Mouse (Mus musculus): ENCODE measurements around the gene Tmem144.
"Not testable (repeated sequence)": the region's sequence is repeated elsewhere in the genome, so short reads cannot be mapped to it uniquely, and the experiment has no call there.

Gene Tmem144

GRCm38 (mm10) chr3:79809180-79809567 is 43.4 kb downstream of the Tmem144 start:
- DNase-seq (ENCODE audit: low spot score in 2 of 2) = no peak

DNA sequence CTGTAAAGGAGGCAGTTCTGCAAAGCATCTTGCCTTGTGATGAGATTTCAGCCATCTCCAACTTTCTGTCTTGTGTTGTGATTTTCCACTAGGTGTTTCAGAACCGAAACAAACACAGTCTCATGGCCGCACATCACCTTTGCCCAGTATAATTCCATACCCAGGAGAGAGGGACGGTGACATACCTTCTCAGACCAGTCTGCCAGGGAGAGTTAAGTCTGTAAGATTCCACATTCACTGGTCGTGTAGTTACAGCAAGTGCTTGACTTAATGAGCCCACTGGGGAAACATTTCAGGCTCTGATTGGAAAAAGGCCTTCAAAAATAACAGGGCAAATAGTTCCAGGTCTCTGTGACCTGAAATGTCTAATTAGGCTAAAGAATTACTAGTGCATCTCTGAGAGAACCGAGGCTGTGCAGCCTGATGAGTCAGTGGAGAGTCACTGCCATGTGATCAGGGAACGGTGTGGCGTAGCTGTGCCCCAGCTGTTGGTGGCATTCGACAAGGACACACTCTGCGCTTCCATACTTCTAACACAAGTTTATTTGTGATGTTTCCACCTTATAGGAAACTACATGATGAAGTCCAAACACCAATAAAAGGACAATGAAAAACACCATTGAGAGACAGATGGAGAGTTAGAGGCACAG is 43.9 kb downstream of the Tmem144 start:
- DNase-seq (ENCODE audit: low spot score in 2 of 2) = no peak

GRCm38 (mm10) chr3:79800761-79801160 is 51.8 kb downstream of the Tmem144 start:
- not testable (repeated sequence) for DNase-seq (ENCODE audit: low spot score in 2 of 2)

- no peak for DNase-seq (ENCODE audit: low spot score in 2 of 2)
Observed at GRCm38 (mm10) chr3:79792307-79792706, 60.3 kb downstream of the Tmem144 start.

DNA sequence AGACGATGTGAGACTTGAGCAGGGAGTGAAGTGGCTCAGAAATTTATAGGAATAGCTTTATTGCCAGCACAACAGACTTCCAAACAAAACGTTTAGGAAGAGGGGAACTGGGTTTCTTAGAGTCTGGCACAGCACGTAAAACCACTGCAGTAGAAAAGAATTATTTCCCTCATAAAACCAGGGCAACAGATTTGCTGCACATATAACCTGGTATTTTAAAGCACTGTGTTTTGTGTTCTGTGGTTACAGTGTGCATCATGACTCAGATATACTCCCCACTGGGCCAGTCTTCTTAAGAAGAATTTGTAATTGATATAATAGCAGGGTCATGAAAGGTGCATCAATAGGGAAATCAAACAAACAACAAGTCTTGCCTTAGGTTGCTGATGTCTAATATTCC is 62.2 kb downstream of the Tmem144 start:
- DNase-seq (ENCODE audit: low spot score in 2 of 2) = no peak

- no peak for DNase-seq (ENCODE audit: low spot score in 2 of 2)
Observed at GRCm38 (mm10) chr3:79789554-79789953, 63.0 kb downstream of the Tmem144 start.

- DNase-seq (ENCODE audit: low spot score in 2 of 2) = no peak
Observed at GRCm38 (mm10) chr3:79788959-79789358, 63.6 kb downstream of the Tmem144 start.

DNA sequence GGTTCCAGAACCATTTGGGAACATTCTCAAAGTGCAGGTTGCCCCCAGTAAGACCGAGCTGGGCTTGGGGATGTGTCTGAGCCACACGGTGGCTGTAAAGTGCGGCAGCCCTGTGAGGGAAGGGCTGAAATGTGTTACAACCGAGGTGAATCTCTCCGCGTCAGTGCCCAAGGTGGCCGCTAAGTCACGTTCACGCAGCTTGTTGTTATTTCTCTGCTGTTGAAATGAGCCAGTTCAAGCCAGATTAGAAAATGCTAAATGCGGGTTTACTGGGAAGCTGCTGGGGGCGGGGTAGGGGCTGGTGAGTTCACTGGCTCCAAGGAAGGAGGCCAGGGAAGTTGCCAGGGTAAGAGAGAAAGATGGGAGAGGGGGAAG is 68.2 kb downstream of the Tmem144 start:
- no peak for DNase-seq (ENCODE audit: low spot score in 2 of 2)

GRCm38 (mm10) chr3:79783630-79784361 is 68.8 kb downstream of the Tmem144 start:
- DNase-seq (ENCODE audit: low spot score in 2 of 2) = no peak

GRCm38 (mm10) chr3:79772701-79773100 is 79.9 kb downstream of the Tmem144 start:
- no peak for DNase-seq (ENCODE audit: low spot score in 2 of 2)
